Mouse (Mus musculus) adrenal gland, postnatal 14 days (tissue): ENCODE results near the gene Fgfr2. TPM values are rescaled to one million over a fixed set of nuclear protein-coding genes. Genes with fewer than 3 reads are reported as not detected.

Experiments
- DNase-seq: peaks from one replicate; pipeline ENCODE4 v3.0.0; 2021; ENCODE audit warnings: mixed read lengths
- total RNA-seq: library from RNA; stranded (reverse); gene quantifications from 2 replicates; pipeline ENCODE4 v1.2.3, GENCODE M21; 2021

Fgfr2 gene
- total RNA-seq, 1 experiment from 2014 or later, result 227 TPM

GRCm38 (mm10) chr7:130887946-130888345 is 2235.2 kb downstream of the Fgfr2 start:
- no peak for DNase-seq

- no peak for DNase-seq
Observed at GRCm38 (mm10) chr7:130886246-130886645, 2236.9 kb downstream of the Fgfr2 start.

- DNase-seq, result no peak
Observed at GRCm38 (mm10) chr7:130884161-130884560, 2239.0 kb downstream of the Fgfr2 start.

GRCm38 (mm10) chr7:130867256-130867655 is 2255.9 kb downstream of the Fgfr2 start:
- DNase-seq, result no peak

GRCm38 (mm10) chr7:130866640-130867039 is 2256.5 kb downstream of the Fgfr2 start:
- DNase-seq, result no peak

GRCm38 (mm10) chr7:130865613-130866591 is 2257.2 kb downstream of the Fgfr2 start, which contains the start of gene Plekha1:
Plekha1 (plus strand) TSS chr7:130865756.
- DNase-seq, result peak; percentile 98

- no peak for DNase-seq
Observed at GRCm38 (mm10) chr7:130864711-130865110, 2258.4 kb downstream of the Fgfr2 start.

- no peak for DNase-seq
Observed at GRCm38 (mm10) chr7:130862501-130862900, 2260.6 kb downstream of the Fgfr2 start.

GRCm38 (mm10) chr7:130860721-130861142 is 2262.4 kb downstream of the Fgfr2 start:
- DNase-seq, result no peak

GRCm38 (mm10) chr7:130859926-130860325 is 2263.2 kb downstream of the Fgfr2 start:
- no peak for DNase-seq

GRCm38 (mm10) chr7:130857973-130858372 is 2265.2 kb downstream of the Fgfr2 start:
- DNase-seq, result no peak

- peak; percentile 40 for DNase-seq
Observed at GRCm38 (mm10) chr7:130855681-130856080, 2267.5 kb downstream of the Fgfr2 start.

- no peak for DNase-seq
Observed at GRCm38 (mm10) chr7:130854684-130855292, 2268.4 kb downstream of the Fgfr2 start.

GRCm38 (mm10) chr7:130847164-130847718 is 2275.9 kb downstream of the Fgfr2 start:
- DNase-seq, result no peak

- no peak for DNase-seq
Observed at GRCm38 (mm10) chr7:130839380-130840100, 2283.6 kb downstream of the Fgfr2 start.

GRCm38 (mm10) chr7:130838658-130839025 is 2284.5 kb downstream of the Fgfr2 start:
- DNase-seq, result no peak

GRCm38 (mm10) chr7:130837941-130838657 is 2285.1 kb downstream of the Fgfr2 start:
- DNase-seq, result no peak

- DNase-seq, result no peak
Observed at GRCm38 (mm10) chr7:130836066-130836465, 2287.1 kb downstream of the Fgfr2 start.

- DNase-seq, result peak; percentile 79
Observed at GRCm38 (mm10) chr7:130834958-130835861, 2287.9 kb downstream of the Fgfr2 start.

- peak; percentile 46 for DNase-seq
Observed at GRCm38 (mm10) chr7:130834299-130834698, 2288.9 kb downstream of the Fgfr2 start.
